Mouse (Mus musculus) liver, adult 2 months (tissue): ENCODE data around the gene 9130023H24Rik.

ENCODE experiments used
- CTCF ChIP-seq: fragments of 200-500 bp; IDR thresholded peaks from 2 replicates; pipeline ENCODE4 v1.5.1; 2011; ENCODE audit warnings: low read depth, low read length, control low read depth
- POLR2A ChIP-seq: fragments of 200-500 bp; IDR thresholded peaks from 2 replicates; pipeline ENCODE4 v1.6.1; 2011; ENCODE audit warnings: low read length, control low read depth; ENCODE audit not compliant: insufficient read depth; ENCODE audit errors: extremely low read depth

DNA sequence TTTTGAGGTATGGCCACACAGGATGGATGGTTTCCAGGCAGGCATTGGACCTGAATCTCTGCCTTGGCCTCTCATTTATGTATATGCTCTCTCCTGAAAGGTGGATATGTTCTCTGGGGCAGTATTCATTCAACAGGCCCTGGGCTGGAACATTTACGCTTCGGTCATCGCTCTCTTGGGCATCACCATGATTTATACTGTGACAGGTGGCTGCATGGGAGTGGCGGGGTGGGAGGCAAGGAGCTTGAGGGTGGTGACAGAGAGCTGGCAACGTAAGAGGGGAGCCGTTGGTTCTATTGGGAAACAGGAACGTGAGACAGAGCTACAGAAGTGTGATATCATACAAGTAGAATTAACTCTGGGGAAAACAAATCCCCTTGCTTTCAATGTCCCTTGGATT lies 30.0 kb upstream of the 9130023H24Rik start:
- TF ChIP-seq POLR2A (no peak), CTCF (no peak)
